Mouse (Mus musculus) embryonic facial prominence, embryonic 13.5 days (tissue): ENCODE measurements around the gene Trim62. TPM values are rescaled to one million over a fixed set of nuclear protein-coding genes. Genes with fewer than 3 reads are reported as not detected.
A peak's percentile ranks its signal among the peaks of the same experiment; 100 is the strongest.
"Not testable (repeated sequence)": the region's sequence is repeated elsewhere in the genome, so short reads cannot be mapped to it uniquely, and the experiment has no call there.

Experiments
- ATAC-seq: fragments of 200-750 bp; cut with Nextera tagmentation; 2 replicates; pipeline ENCODE4 v1.8.0; 2017; ENCODE audit warnings: low read depth; ENCODE audit not compliant: insufficient number of reproducible peaks, insufficient read depth, low FRiP score, low TSS enrichment
- H3K27ac ChIP-seq: fragments of 300-500 bp; sonication (generic); 2 replicates; pipeline ENCODE4 v1.5.1; 2015; ENCODE audit warnings: moderate library complexity, mild to moderate bottlenecking, inconsistent platforms
- H3K27me3 ChIP-seq: fragments of 300-500 bp; sonication (generic); 2 replicates; pipeline ENCODE4 v1.6.1; 2015; ENCODE audit warnings: mild to moderate bottlenecking, inconsistent platforms
- H3K36me3 ChIP-seq: fragments of 300-500 bp; sonication (generic); 2 replicates; pipeline ENCODE4 v1.6.1; 2015; ENCODE audit warnings: mild to moderate bottlenecking, inconsistent platforms
- H3K4me1 ChIP-seq: fragments of 300-500 bp; sonication (generic); 2 replicates; pipeline ENCODE4 v1.6.1; 2015; ENCODE audit warnings: inconsistent platforms
- H3K4me2 ChIP-seq: fragments of 300-500 bp; sonication (generic); 2 replicates; pipeline ENCODE4 v1.6.1; 2015; ENCODE audit warnings: moderate library complexity, mild to moderate bottlenecking, inconsistent platforms
- H3K4me3 ChIP-seq: fragments of 300-500 bp; sonication (generic); 2 replicates; pipeline ENCODE4 v1.5.1; 2015; ENCODE audit warnings: mild to moderate bottlenecking, inconsistent platforms
- H3K9ac ChIP-seq: fragments of 300-500 bp; sonication (generic); 2 replicates; pipeline ENCODE4 v1.6.1; 2015; ENCODE audit warnings: mild to moderate bottlenecking, inconsistent platforms
- H3K9me3 ChIP-seq: fragments of 300-500 bp; sonication (generic); 2 replicates; pipeline ENCODE4 v1.6.1; 2016; ENCODE audit warnings: inconsistent platforms
- WGBS: fragments of 180-500 bp; shearing (Covaris S2); methylation state at CpG from one replicate; pipeline ENCODE4 v1.1.7; 2015; ENCODE audit warnings: mixed read lengths; 5-methylcytosine and 5-hydroxymethylcytosine counted together
- polyA plus RNA-seq: library from polyadenylated mRNA; unstranded; fragments of >200 nt; fragmentation: Nextera tagmentation; extraction: Ambion mirVana; gene quantifications from 2 replicates; pipeline ENCODE4 v1.2.1, GENCODE M21; 2015

Trim62 gene
- polyA plus RNA-seq, 1 experiment from 2014 or later = 11.0 TPM

DNA sequence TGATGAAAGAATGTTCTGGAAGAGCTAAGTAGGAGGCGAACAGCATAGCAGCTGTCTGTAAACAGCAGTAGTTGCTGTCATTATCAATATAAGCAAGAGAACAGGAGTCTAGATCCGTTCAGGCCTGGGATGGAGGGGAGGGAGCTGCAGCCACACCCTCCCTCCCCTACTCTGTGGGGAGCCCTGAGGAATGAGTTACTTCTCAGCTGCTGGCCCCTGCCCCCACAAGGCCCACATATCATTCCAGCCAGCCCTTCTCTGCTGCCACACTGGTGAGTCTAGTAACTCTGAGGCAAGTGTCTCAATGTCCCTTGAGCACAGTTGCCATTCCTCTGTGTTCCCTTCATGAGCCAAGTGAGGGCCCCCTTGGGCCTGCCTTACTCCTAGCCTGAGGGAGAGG, 26.2 kb upstream of the Trim62 start:
- H3K36me3 ChIP-seq = no peaks in the 10 kb centered on the region
- peaks cover 5% of the 10 kb centered on the region; the same call in 1 of the 2 replicates for H3K9me3 ChIP-seq
- H3K4me1 ChIP-seq = peaks cover 10% of the 10 kb centered on the region
- ATAC-seq = no peak
- 47% methylated on average over 2 of the region's 2 CpGs for WGBS
- H3K27ac ChIP-seq = no peak overlapping the region
- H3K9ac ChIP-seq = no peak overlapping the region
- no peak overlapping the region for H3K4me2 ChIP-seq
- no peak overlapping the region for H3K4me3 ChIP-seq
- H3K27me3 ChIP-seq = no peaks in the 10 kb centered on the region

DNA sequence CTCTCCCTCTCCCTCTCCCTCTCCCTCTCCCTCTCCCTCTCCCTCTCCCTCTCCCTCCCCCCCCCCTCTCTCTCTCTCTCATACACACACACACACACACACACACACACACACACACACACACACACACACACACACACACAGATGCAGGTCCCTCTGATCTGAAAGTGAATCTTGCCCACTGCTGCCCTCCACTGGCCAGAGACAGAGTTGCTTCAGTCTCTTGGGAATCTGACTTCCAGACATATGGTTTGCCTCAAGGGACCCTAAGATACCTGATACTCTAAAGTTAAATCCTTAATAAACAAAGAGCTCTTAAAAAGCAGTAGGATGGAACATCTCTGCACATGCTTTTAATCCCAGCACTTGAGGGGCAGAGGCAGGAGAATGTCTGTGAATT, 25.2 kb upstream of the Trim62 start:
- H3K27me3 ChIP-seq, H3K9ac ChIP-seq, H3K4me1 ChIP-seq, ATAC-seq, H3K36me3 ChIP-seq, H3K9me3 ChIP-seq, H3K4me2 ChIP-seq, H3K27ac ChIP-seq, H3K4me3 ChIP-seq: not testable (repeated sequence)

DNA sequence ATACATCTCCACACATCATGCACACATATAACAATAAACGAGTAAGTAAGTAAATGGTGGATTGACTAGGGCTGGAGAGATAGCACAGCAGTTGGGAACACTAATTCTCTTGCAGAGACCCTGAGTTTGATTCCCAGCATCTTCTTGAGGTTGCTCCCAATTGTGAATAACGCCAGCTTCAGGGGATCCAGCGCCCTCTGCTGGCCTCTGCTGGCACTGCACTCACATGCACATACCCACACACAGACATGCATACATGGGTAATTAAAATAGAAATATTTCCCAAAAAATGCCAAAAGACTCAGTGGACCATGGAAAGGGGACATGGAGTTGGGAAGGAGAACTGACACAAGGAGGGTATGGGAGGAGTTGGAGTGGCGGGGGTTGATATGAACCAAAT, 24.5 kb upstream of the Trim62 start:
- H3K36me3 ChIP-seq = no peaks in the 10 kb centered on the region
- no peak overlapping the region for H3K27ac ChIP-seq
- no peaks in the 10 kb centered on the region for H3K27me3 ChIP-seq
- H3K4me1 ChIP-seq = peaks cover 10% of the 10 kb centered on the region
- H3K9ac ChIP-seq = no peak overlapping the region
- no peak overlapping the region for H3K4me2 ChIP-seq
- 68% methylated on average over 4 of the region's 4 CpGs for WGBS
- H3K4me3 ChIP-seq = no peak overlapping the region
- H3K9me3 ChIP-seq = peaks cover 5% of the 10 kb centered on the region; the same call in 1 of the 2 replicates
- no peak for ATAC-seq

DNA sequence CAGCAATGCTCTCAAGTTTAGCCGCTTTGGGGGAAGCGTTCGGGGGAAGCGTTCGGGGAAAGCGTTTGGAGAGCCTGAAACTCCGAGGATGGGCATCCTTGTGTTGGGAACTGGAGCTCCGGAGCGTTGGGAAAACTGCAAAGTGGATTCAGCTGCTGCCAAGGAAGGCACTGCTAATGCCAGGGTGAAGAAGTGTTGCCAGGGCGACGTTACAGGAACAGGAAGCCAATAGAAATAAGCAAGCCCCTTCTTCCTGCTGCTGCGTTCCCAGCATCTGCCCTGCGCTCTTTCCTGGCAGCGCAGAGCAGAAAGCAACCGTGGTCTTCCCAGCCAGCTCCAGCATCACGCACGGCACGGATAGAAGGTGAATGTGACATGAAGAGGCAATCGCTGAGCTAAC, 10.4 kb upstream of the Trim62 start:
- ATAC-seq = no peak
- H3K4me2 ChIP-seq = peak overlapping the region; percentile 47
- whole genome bisulfite sequencing = 43% methylated on average over 19 of the region's 19 CpGs
- H3K4me3 ChIP-seq = peak overlapping the region; percentile 2; the same call in 1 of the 2 replicates
- H3K9ac ChIP-seq = peak overlapping the region; percentile 46; the same call in 1 of the 2 replicates
- H3K27me3 ChIP-seq = no peaks in the 10 kb centered on the region
- H3K9me3 ChIP-seq = no peaks in the 10 kb centered on the region
- H3K27ac ChIP-seq = peak overlapping the region; percentile 3; the same call in 1 of the 2 replicates
- peaks cover 14% of the 10 kb centered on the region for H3K4me1 ChIP-seq
- H3K36me3 ChIP-seq = no peaks in the 10 kb centered on the region

DNA sequence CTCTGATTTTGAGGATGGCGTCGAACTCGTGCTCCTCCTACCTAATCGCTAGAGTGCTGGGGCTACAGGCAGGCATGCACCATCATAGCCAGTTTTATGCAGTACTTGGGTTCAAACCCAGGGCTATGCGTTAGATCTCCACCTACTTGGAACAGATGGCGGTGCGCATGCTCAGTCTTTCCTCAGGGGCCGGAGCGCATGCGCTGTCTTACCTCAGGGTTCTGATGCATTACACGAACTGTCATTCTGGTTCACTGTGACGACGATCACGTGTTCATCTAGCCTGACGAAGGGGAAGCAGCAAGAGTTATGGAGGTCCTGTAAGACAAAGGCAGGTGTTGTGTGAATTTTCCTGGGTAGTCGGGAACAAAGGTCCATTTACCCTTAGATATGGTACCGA, 9.3 kb upstream of the Trim62 start:
- Histone ChIP-seq H3K4me3 (no peak overlapping the region), H3K9me3 (no peaks in the 10 kb centered on the region), H3K9ac (no peak overlapping the region), H3K27ac (no peak overlapping the region), H3K36me3 (no peaks in the 10 kb centered on the region), H3K27me3 (no peaks in the 10 kb centered on the region), H3K4me1 (peaks cover 25% of the 10 kb centered on the region), H3K4me2 (no peak overlapping the region)
- no peak for ATAC-seq
- 93% methylated on average over 17 of the region's 17 CpGs for WGBS

- WGBS = 91% methylated on average over 11 of the region's 11 CpGs
- peaks cover 35% of the 10 kb centered on the region for H3K4me1 ChIP-seq
- H3K36me3 ChIP-seq = no peaks in the 10 kb centered on the region
- H3K27ac ChIP-seq = no peak overlapping the region
- H3K4me3 ChIP-seq = no peak overlapping the region
- no peaks in the 10 kb centered on the region for H3K27me3 ChIP-seq
- no peak overlapping the region for H3K4me2 ChIP-seq
- ATAC-seq = no peak
- H3K9me3 ChIP-seq = no peaks in the 10 kb centered on the region
- no peak overlapping the region for H3K9ac ChIP-seq
These were observed 7.9 kb upstream of the Trim62 start for GRCm38 (mm10) chr4:128875439-128875838.

GRCm38 (mm10) chr4:128877520-128877919, 5.9 kb upstream of the Trim62 start:
- no peaks in the 10 kb centered on the region for H3K27me3 ChIP-seq
- H3K9ac ChIP-seq = no peak overlapping the region
- H3K36me3 ChIP-seq = no peaks in the 10 kb centered on the region
- ATAC-seq = no peak
- no peak overlapping the region for H3K4me3 ChIP-seq
- 9% methylated on average over 6 of the region's 6 CpGs for WGBS
- H3K27ac ChIP-seq = peak overlapping the region; percentile 33; the same call in 1 of the 2 replicates
- H3K9me3 ChIP-seq = peaks cover 5% of the 10 kb centered on the region; the same call in 1 of the 2 replicates
- no peak overlapping the region for H3K4me2 ChIP-seq
- peaks cover 46% of the 10 kb centered on the region for H3K4me1 ChIP-seq

DNA sequence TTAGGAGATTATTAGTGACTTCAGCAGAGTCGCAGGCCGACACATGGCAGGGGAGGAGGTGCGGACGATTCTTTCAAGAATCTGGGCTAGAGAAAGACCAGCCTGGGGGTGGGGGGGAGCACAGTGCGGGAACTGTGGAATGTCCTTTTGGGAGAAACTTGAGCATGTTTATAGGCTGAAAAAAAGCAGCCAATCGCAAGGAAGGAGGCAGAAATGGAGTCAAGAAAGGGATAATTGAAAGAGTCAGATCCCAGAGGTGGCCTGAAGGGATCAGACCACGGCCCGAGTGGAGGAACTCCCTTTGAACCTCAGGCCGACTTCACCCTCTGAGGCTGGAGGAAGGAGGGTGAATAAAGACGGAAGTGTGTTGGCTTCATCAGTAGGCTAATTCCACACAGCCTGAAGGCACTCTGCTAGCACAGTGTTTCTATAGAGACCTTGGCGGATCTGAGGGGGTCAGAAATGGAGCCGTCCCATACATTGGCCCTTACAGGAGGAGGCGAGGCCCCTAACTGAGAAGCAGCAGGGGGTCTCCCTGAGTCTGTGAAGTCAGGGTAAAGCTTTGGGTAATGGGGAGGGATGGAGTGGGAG, 4.4 kb upstream of the Trim62 start:
- H3K36me3 ChIP-seq = no peaks in the 10 kb centered on the region
- H3K9ac ChIP-seq = peak overlapping the region; percentile 17
- no peak overlapping the region for H3K4me3 ChIP-seq
- 0 out of 2 replicates have a peak, but pooled peaks have one; percentile 26 for ATAC-seq
- 2% methylated on average over 13 of the region's 13 CpGs for WGBS
- peaks cover 5% of the 10 kb centered on the region; the same call in 1 of the 2 replicates for H3K9me3 ChIP-seq
- H3K4me2 ChIP-seq = peak overlapping the region; percentile 39
- H3K4me1 ChIP-seq = peaks cover 47% of the 10 kb centered on the region
- H3K27ac ChIP-seq = peak overlapping the region; percentile 82
- H3K27me3 ChIP-seq = no peaks in the 10 kb centered on the region

DNA sequence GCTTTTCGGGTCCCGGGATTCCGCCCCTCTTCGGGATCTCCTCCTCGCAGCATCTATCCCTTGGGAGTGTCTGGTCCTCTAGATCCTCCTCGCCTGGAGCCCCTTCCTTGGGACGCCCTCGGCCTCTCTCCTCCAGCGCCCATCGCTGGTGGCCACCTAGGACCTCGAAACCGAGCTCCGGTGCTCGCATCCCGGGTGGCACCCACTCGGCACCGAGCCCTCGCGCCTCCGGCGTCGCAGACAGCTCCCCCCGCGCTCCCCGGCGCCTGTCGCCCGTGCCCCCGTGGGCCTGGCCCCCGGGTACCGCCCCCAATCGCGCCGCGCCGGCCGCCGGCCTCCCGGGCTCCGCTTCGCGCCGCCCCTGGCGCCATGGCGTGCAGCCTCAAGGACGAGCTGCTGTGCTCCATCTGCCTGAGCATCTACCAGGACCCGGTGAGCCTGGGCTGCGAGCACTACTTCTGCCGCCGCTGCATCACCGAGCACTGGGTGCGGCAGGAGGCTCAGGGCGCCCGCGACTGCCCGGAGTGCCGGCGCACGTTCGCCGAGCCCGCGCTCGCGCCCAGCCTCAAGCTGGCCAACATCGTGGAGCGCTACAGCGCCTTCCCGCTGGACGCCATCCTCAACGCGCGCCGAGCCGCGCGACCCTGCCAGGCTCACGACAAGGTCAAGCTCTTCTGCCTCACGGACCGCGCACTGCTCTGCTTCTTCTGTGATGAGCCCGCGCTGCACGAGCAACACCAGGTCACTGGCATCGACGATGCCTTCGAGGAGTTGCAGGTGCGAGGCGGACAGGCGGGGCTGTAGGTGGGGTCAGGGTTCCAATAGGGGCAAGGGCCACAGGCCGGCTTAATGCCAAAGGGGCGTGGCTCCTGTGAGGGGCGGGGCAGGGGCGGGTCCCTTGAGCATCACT, 676 bp downstream of the Trim62 start:
- 0 out of 2 replicates have a peak, but pooled peaks have one; percentile 34 for ATAC-seq
- peaks cover 57% of the 10 kb centered on the region for H3K4me1 ChIP-seq
- H3K27ac ChIP-seq = peak overlapping the region; percentile 49; the same call in 1 of the 2 replicates

DNA sequence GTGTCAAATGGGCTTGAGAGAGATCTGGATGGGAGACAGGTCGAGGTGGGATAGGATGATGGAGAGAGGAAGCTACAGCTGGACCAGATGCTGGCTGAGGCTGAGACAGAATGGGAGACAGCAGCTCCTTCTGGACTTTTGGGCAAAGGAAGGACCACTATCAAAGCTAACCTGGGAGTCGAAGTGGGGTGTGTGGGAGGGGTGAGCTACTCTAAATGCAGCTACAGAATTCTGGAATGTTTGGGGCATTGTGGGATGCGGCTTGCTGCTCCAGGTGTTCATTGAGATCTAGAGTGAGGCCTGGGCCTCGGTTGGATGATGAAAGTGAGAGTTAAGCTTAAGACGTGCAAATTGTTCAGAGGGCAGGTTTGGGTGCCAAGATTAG, 1.3 kb downstream of the Trim62 start:
- 41% methylated on average over 5 of the region's 5 CpGs for WGBS
- Histone ChIP-seq H3K9ac (peak overlapping the region; percentile 82; the same call in 1 of the 2 replicates), H3K4me1 (peaks cover 51% of the 10 kb centered on the region), H3K9me3 (peaks cover 5% of the 10 kb centered on the region; the same call in 1 of the 2 replicates), H3K36me3 (peaks cover 15% of the 10 kb centered on the region), H3K27me3 (no peaks in the 10 kb centered on the region), H3K27ac (no peak overlapping the region), H3K4me3 (peak overlapping the region; percentile 83), H3K4me2 (peak overlapping the region; percentile 97)
- ATAC-seq = no peak

More for the DNA sequence above, 676 bp downstream of the Trim62 start:
- no peaks in the 10 kb centered on the region for H3K27me3 ChIP-seq
- H3K9ac ChIP-seq = peak overlapping the region; percentile 82
- peak overlapping the region; percentile 97 for H3K4me2 ChIP-seq
- peak overlapping the region; percentile 83 for H3K4me3 ChIP-seq
- peaks cover 5% of the 10 kb centered on the region; the same call in 1 of the 2 replicates for H3K9me3 ChIP-seq
- peaks cover 15% of the 10 kb centered on the region for H3K36me3 ChIP-seq
- WGBS = under 1% methylated on average over 94 of the region's 94 CpGs

DNA sequence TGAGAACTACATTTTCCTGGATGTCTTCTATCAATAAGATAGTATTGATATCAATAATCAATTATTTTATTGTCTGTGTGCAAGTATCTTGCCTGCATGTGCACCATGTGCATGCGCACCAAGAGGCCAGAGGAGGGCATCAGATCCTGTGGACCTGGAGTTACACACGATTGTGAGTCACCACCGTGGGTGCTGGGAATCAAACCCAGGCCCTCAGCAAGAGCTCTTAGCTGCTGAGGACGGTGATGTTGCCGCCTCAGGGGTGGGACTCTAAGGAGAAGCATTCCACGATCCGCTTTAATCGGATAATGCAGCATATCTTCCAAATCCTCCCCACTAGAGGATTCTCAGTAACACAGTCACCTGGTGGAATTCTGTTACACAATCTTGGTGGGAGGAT, 2.2 kb downstream of the Trim62 start:
- Histone ChIP-seq H3K27me3 (no peaks in the 10 kb centered on the region), H3K9me3 (peaks cover 5% of the 10 kb centered on the region; the same call in 1 of the 2 replicates), H3K9ac (no peak overlapping the region), H3K4me2 (no peak overlapping the region), H3K36me3 (peaks cover 19% of the 10 kb centered on the region), H3K27ac (no peak overlapping the region), H3K4me1 (peaks cover 51% of the 10 kb centered on the region), H3K4me3 (no peak overlapping the region)
- ATAC-seq = no peak
- WGBS = 93% methylated on average over 8 of the region's 8 CpGs
